Mouse (Mus musculus) urinary bladder, postnatal 14 days (tissue): ENCODE measurements around the gene Furin.
A peak's percentile ranks its signal among the peaks of the same experiment; 100 is the strongest.
"Not testable (repeated sequence)": the region's sequence is repeated elsewhere in the genome, so short reads cannot be mapped to it uniquely, and the experiment has no call there.

ENCODE experiments used
- DNase-seq: peaks from one replicate; pipeline ENCODE4 v3.0.0; 2021; ENCODE audit warnings: low spot score

The Furin gene

DNA sequence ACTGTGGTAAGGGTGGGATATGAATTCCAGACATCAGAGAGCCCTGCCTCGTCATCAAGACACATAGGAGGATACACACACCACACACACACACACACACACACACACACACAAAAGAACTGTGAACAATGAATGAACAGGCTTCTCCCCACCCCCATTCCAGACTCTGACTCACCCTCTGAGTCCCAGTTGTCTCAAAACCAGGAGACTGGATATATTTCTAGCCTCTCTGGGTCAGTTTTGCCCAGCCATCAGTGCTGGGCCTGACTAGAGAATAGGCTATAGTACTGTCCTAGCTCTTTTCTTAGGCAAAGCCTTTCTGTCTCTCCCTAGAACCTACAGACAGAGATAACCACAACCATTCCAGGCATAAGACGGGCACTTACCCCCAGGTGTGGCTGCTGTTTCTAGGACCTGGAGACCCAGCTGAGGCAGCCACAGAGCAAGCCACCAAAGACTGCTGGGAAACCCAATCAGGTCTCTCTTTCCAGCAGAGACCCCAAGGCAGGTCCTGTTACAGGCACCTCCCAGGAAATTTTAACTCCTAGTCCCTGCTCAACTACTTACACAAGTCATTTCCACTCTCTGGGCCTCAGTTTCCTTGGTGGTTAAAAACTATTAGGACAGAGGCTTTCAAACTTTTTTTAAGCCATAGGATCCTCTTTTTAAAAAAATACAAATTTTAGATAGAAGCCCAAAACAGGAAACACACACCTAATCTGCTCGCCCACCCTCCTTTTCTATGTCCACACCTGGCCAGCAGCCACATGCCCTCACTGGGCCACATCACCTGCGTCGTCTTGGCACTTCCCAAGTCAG lies 4.0 kb downstream of the Furin start:
- DNase-seq = peak; percentile 40

DNA sequence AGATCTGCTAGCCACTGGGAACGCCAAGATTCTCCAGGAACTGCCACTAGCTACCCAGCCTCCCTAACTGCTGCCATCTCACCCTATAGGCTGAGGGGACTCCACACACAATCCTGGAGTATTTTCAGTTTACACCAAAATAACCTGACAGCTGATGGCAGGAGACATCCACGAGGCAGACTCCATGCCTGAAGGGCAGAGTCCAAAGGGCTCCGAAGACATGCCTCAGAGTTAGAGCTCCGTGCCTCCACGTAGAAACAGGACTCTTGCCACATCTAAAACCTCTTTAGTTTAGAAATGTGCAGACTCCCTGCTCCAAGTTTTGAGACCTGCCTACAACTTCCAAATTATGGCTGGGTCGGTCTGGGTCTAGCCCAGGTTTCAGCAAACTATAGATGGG lies 4.7 kb downstream of the Furin start:
- DNase-seq = no peak

DNA sequence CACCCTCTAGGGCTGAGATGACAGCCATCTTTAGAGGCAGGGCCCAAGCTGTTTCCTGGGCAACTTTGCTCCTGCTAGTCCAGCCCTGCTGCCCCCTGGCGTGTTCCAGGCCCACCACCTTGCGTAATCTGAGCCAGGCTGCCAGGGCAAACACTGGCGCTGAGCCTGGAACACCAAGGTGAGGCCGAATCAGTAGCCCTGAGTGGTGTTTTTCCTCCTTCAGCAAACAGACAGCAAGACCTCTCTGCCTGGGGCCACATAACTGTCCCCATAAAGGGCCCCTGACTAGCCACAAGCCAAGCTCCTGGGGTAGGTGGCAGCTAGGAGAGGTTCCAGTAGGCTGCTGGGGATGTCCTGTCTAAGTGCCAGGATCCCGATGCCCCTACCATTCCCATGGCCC lies 5.1 kb downstream of the Furin start:
- DNase-seq = peak; percentile 67

DNA sequence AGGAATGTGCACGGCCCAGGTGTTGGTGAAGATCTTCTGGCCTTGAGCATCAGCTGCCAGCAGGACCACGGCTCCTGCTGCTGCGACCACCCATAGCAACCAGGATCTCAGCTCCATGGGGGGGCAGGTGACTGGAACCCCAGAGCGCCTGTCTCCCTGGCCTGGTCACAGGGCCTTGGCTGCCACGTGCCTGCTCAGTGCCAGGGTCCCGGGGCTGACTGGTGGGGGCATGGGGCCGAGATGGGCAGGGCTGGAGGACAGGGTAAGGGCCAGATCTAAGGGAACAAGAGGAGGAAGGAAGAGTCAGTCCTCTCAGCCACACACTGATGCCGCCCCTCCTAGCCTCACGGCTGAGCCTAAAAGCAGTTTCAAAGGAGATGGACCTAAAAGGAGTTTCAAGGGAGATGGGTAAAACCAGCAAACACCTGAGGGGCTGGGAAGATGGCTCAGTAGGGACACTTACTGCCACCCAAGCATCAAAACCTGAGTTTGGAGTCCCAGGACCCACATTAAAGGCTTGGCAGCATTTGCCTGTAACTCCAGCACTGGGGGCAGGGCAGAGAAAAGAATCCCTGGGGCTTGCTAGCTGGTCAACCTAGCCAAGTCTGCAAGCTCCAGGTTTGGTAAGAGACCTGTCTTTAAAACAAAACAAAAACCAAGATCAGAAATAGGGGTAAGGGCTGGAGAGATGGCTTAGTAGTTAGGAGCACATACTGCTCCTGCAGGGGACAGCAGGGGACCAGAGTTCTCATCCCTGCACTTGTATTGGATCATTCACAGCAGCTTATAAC lies 6.4 kb downstream of the Furin start:
- no peak for DNase-seq

DNA sequence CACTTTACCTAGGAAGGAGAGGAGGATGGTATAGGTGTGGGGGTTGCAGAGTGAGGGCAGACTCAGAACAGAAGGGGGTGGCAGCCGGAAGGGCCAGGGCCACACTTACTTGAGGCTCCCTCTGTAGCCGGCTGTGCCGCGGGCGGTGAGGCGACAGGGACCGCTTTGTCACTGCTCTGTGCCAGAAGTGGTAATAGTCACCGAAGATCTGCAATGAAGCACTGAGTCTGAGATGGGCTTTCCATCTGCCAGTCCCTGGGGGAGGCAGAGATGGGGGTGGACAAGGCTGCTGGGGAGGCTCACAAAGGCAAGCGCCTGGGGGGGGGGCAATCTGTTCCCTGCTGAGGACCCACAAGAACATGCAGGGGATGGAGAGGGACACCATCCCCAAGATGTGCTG lies 7.2 kb downstream of the Furin start:
- no peak for DNase-seq

DNA sequence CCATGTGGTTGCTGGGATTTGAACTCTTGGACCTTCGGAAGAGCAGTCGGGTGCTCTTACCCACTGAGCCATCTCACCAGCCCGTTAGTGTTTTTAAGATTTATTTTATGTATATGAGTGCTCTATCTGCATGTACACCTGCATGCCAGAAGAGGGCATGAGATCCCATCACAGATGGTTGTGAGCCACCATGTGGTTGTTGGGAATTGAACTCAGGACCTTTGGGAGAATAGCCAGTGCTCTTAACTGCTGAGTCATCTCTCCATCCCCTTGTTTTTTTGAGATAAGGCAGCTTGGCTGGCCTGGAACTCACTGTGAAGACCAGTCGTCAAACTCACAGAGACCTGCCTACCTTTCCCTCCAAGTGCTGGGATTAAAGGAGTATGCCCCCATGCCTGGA lies 8.8 kb downstream of the Furin start:
- DNase-seq = not testable (repeated sequence)

DNA sequence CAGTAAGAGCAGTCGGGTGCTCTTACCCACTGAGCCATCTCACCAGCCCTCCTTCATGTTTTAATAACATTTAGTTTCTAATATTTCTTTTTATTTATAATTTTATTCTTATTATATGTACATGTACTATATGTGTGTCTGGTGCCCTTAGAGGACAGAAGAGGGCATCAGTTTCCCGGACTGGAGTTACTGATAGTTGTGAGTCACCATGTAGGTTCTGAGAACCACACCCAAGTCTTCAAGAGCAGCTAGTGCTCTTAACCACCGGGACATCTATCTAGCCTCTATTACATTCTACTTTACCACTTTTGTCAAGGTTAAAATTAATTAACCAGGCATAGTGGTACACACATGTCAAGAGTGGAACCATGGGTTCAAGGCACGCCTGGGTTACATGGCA lies 10.6 kb downstream of the Furin start:
- no peak for DNase-seq

DNA sequence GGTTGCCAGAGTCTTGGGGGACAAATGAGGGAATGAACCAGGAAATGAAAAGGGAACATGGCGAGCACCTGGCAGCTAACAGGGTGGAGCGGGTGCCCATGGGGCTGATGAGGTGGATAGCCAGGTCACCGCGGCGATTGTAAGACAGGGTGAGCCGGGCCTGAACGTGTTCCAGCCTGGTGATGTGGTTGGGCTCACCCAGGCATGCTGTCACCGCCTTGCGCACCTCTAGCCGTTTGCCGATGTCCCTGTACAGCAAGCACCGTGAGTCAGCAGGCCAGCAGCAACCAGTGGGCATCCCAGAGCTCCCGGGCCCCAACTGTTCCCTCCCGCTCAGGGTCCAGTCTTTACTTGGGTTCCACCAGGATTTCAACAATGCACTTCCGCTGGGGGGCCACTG lies 13.1 kb downstream of the Furin start:
- peak; percentile 53 for DNase-seq

DNA sequence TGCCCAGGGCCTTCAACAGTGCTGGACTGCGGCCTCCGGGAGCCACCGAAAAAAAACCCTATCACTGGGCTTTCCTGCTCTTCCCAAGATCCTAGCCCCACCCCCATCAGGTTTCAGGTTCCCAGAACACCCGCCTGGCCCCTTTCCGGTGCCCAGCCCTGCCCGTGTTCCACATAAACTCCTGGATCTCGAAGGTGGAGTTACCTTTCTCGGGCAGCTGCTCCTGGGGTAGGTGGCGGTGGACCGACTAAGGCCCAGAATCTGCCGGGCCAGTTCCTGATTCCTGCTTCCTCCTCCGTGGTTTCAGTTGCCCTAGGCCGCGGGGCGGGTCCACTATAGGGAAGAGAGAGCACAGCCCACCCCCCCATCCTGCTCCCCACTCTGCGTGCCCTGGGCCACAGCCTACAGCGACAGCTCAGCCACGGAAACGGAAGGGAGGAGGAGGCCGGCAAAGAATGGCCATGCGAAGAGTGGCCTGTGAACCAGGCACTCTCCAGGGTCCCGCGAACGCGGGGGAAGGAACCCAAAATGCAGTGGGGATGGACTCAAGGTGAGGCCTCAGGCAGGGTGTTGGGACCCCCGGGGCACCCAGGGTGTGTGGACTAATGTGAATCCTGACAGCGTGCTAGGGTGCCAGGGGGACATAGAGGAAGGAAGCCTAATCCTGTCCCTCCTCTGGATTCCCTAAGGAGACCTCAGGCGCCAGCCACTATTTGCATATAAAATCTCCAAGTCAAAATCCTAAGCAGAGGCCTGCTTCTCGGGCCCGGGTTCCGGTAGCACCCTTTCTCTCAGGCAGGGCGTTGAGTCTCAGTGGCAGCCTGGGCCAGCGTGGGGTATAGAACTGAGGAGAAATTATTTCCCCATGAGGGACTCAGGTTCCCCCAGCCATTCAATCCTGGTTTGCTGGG lies 17.3 kb downstream of the Furin start, which contains the start of gene Fes:
TSS of gene Fes (minus strand) at position 314 of the 911 bp plus-strand sequence.
- peak; percentile 62 for DNase-seq

DNA sequence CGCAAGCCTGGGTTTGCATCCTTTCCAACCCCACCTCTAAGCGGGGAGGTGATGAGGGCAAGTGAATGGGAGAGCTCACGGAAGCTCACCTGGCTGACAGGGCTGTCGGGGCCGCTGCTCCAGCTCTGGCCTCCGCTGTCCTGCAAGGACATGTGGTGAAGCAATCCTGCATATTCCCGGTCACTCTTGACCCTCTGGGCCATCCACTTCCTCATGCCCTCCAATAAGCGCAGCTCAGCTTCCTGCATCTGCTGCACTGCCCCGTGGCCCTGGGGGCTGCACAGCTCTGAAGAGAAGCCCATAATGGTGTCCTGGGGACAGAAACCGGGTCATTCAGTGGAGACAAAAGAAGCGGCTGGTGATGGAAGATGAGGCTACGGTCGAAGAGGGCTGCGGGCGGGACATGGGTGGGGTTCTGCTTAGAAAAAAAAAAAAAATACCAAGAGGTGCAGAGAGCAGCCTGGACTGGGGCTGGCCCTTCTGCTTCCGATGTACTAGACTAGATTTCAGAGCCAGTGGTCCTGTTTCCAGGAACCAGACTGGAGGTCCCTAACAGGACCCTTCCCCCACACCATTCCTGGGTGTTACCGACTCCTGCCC lies 18.1 kb downstream of the Furin start:
- no peak for DNase-seq

DNA sequence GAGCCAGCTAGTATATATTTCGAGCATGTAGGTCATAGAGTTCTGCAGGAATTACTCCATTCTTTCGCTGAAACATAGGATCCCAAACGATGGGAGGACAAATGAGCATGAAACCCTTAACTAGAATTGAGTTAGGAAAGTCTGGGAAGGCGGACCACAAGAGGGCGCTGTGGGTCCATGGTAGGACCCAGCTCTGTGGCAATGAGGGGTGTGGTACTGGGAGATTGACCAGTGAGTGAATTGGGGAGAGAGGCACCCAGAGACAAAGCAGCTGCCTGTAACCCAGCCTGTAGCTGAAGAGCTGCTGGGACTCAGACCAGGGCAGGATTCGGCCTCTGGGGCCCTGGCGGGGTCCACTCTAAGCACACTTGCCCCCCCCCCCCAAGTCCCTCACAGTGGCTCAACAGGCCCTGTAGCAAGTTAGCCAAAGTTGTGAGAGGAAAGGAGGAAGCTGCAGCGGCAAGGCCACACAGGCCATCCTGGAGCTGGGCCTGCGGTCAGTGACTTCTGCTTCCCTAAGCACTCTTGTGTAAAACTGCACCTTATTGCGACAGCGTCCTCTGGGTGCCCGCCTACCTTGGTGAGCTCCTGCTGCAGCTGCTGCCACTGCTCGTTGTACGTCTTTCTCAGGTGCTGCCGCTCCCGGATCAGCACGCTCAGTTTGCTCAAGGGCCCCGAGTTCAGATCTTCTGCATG lies 18.9 kb downstream of the Furin start:
- DNase-seq = peak; percentile 94

DNA sequence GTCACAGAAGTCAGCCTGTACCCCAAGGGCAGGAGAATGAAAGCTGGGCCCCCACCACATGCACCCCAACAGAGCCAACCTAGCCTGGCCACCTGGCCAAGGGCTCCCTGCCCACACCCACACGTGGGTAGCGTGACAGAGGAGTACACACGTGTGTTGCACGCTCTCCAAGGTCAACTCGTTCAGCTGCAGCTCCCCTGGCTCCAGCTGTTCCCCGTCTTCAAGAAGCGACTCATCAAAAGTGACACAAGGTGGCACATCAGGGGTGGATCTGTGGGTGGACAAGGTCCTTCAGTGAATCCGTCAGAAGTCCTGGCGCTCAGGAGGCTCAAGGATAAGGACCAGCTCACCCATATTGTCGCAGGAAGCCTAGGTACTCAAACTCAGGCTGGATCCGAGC lies 22.3 kb downstream of the Furin start:
- no peak for DNase-seq

DNA sequence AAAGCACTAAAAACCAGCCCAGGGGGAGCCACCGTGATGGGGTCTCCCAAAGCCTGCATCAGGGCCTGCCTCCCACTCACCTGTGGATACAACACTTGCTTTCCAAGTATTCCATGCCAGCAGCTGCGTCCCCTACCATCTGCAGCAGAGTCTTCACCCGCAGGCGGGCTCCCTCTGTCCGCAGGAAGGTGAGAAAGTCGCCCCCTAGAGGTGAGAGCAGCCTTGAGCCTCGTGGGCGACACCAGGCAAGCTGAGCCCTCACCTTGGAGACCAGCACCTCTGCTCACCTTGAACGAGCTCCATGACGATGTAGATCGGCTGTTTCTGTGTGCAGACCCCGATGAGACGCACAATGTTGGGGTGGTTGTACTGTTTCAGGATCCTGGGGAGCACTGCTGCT lies 25.7 kb downstream of the Furin start:
- no peak for DNase-seq

DNA sequence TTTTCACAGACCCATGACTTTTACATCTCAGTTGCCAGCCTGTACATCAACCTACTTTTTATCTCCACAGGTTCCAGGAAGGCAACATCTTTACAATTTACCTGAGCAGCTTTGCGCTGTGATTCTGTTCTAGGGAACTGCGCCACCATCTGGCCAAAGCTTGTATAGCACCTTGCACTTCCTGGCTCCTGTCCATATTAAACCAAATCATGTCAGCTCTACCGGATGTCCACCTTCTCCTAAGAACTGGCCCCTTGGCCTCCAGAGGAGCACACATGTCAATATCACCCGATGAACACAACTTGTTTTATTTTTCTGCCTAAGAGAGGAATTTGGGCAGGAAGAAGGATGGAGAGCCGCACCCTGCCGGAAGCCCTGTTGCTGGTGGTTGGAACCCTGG lies 27.8 kb downstream of the Furin start:
- peak; percentile 71 for DNase-seq

DNA sequence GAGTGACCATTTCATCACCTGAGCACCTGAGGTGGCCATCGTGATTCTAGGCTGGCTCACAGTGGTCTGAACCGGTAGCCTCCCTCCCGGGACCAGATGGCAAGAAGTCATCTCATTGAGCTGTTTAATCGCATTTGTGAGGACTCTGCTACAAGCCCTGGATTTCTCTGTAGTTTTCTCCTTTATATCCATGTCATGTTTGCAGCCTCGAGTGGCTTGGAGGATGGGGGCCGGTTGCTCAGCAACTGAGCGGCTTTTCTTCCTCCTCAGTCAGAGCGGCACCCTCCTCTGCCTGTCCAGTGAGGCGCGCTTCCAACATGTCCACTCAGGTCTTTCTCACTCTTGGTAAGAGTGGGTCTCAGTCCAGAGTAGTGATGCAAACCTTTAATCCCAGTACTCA lies 29.0 kb downstream of the Furin start:
- DNase-seq = no peak

DNA sequence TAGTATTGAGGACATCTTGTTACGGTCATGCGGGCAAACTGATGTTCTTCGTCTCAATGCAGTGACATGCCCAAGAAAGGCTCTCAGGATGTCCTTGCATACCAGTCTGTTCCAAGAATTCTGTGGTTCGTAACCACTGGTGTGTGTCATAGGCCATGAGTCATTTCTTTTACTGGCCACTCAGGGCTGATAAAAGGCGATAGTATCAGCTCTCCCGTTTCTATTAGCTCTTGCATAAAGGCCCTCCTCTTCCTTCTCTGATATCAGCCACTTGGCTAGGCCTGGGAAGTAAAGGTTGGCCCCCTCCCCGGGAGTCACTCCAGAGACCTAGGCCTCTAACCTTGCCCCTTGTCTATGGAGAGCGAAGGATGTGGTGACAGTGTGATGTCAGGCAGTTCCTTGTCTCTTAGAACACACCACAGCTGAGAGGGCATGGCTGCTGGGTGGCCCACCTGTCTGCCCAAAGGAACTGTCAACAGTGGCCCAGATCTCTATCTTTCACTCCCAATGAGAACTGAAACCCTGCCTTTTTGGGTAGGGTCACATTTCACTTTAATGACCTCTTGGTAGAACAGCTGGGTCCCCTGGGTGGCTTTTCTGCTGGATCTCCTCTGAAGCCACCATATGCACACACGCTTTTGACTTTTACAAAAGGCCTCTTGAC lies 29.7 kb downstream of the Furin start:
- peak; percentile 59 for DNase-seq

DNA sequence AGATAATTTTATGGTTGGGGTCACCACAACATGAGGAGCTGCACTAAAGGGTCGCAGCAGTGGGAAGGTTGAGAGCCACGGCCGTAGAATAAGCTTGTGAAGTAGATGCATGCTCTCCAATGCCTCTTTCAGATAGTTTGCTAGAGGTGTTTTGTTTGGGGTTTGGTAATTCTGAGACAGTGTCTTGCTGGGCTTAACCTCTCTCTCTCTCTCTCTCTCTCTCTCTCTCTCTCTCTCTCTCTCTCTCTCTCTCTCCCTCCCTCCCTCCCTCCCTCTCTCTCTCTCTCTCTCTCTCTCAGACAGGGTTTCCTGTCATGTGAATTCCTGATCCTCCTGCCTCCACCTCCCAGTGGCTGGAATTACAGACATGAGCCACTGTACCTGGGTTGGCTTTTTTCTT lies 30.5 kb downstream of the Furin start:
- no peak for DNase-seq

DNA sequence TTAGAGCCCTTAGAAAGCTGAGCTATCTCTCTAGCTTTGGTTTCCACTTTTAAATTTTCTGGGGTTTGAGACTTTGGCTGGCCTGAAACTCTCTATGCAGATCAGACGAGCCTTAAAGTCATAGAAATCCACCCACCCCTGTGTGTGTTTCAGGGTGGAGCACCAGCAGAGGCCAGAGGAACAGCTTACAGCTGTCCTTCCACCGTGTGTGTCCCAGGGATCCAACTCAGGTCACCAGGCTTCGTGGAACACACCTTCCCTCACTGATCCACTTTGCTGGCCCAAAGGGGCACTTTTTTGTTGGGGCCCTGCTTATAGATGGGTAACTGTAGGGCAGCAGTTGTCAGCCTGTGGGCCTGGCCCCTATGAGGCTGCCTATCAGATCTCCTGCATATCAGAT lies 31.0 kb downstream of the Furin start:
- DNase-seq = no peak

DNA sequence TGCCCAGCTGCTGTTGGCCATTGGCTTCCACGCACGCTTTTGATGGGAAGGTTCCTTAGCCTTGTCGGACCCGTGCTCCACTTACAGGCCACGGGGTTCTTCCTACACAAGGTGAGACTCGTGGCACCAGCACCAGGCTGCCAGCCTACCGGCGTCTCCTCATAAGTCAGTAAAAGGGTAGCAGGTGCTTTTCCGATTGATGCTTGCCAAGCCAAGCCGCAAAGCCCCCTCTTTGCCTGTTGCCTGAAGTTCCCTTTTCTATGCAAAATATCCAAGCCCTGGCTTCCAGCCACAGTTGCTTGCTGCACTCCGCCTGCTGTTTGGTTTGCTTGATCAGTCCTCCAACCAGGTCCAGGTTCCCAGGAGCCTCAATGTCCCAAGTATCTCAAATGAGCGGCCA lies 31.4 kb downstream of the Furin start:
- no peak for DNase-seq

DNA sequence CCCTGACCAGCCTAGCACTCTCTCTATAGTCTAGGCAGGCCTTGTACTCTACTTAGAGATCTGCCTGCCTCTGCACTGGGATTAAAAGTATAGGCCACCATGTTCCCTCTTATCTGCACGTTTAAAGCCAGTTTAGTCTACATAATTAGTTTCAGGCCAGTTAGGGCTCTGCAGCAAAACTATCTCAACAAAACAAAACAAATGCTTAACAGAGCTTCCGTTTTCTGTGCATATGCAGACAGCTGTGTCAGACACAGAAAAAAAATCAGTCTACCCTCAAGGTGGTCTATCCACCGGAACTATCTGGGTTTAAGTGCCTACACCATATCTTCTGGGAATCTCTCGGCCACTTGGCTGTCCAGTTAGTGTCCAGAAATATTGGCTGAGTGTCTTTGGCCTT lies 31.9 kb downstream of the Furin start:
- no peak for DNase-seq

DNA sequence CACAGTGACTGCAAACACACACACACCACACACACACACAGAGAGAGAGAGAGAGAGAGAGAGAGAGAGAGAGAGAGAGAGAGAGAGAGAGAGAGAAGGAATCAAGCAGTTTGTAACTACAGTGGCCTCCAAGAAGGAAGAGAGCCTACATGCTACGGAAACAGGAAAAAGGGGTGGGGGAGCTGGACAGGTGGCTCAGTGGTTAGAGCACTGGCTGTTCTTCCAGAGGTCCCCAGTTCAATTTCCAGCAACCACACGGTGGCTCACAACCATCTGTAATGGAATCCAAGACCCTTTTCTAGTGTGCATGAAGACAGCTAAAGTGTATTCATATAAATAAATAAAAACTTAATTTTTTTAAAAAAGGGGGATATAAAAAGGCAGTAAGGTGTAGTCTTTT lies 32.6 kb downstream of the Furin start:
- DNase-seq = no peak
